Mouse (Mus musculus) retina, postnatal 7 days (tissue): ENCODE results near the gene Egfem1.

ENCODE experiments used
- DNase-seq: peaks from one replicate; pipeline ENCODE4 v3.0.0-alpha.2; 2012; ENCODE audit warnings: low read depth, low spot score

Egfem1 gene

DNA sequence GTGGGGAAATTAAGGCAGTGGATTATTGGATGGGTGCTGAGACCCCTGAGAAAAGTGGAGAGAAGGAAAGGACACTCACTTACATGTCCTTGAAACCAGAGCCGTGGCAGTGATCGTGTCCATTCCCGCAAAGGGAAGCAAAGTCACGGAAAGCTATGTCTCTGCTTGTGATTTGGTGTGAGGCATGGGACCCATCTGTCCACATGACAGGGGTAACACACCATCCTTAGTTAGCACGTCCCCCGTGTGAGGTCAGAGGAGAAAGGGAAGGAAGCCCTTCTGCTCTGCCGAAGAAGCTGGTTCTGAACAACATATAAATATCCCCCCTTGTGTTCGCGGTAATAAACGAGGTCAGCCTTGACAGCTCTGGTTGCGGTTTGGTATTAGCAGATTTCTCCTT, 52.7 kb downstream of the Egfem1 start:
- no peak for DNase-seq

DNA sequence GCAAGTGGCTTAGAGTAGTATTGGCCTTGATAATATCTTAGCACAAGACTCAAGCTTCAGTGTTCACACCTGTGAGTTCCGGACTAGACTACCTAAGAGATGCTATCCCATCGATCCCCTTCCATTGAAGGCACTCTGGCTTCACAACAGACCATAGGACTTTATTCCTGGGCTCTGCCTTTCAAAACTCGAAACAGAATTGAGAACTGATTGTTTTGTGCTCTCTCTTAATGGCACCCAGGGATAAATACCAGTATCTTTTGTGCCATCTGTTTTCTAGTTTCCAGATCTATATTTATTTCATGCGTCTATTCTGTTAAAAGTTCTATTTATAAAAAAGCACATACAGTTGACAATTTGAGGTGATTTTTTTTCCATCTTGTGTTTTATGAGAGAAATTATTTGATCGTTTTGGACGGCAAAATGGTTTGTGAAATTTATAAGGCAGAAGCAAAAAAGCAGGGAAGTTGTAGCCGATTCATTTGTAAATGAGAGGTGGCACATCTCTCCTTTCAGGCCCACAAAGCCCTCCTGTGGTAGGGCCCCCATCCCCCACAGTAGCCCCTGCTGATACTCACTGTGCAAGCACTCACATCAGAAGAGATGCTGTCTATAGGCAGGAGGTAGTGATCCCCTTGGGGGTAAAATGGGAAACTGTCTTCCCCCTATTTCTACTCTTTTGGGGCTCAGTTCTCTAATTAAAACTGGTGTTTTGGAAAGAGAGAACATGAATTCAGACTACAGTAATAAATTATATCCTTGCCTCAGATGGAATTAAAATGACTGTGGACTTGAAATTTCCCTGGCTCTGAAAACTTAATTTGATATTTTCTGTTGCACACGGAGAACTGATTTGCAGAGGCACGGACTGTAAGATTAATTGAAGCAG, 53.6 kb downstream of the Egfem1 start:
- no peak for DNase-seq

DNA sequence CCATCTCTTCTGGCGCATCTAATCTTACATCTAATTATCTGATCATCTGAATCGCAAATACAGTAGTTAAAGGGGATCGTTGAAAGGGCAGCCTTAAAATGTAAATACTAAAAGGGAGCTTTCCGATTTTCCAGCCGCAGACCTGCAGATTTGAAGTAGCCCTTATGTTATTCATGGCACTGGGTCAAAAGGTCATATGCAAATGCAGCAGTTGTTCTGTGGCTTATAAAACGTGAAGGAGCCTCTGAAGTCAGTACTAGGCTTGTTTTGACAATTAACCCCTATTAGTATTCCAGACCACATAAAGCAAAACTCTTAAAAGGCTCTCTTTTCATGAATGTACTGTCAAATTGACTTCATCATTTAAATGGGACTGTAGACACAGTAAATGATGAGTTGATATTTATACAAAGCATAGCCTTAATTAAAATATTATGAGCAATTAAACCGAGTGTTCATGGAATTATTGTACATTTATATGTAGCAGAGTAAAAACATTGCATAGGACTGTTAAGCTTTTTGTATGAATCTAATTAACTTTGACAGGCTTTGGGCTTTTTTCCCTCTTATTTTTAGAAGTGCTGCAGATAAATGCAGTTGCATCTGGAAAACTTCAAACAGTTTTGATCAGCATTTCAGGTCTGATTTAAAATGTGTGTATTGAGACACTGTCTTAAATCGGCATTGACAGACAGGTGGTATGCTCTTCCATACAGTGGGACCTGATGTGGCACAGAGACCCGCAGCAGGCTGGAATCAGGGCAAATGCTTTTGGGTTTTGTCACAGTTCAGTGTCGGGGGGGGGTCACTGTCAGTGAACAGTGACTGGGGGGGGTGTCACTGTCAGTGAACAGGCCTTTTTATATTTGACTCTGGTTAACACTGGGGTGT, 54.5 kb downstream of the Egfem1 start:
- no peak for DNase-seq

DNA sequence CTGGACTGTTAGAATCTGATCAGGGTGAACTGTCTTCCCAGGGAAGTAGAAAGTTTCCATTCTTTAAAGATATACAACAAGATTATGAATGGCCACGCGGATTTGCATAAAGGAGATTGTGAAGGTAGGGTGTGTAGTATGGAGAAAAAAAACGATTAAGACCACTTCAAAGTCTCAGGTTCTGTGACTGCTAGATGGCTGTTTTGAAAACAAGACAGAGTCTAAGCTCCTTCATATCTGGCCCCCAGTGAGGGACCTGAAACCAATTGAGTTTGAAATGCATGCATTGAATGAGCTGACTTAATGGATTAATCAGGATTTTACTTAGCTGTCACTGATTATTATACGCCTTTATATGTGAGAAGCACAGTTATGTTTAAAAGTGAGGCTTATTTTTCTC, 86.6 kb downstream of the Egfem1 start:
- no peak for DNase-seq

DNA sequence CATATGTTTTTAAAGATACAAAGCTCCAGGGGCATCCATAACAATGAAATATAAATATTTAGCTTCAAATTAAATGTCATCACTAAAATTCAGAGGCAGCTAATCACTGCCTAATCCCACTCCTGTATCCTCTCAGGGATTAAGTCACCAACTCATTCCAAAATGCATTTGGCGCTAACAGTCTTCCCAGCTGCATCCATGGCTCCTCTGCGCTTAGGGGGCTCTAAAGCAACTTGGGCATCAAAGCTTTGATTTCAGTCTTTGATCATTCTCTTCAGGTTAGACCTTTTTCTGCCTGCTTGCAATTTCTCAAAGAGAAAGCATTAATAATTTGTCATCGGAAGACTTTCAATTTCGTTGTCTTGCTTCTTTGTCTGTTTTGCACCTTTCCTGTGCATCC, 87.2 kb downstream of the Egfem1 start:
- no peak for DNase-seq

DNA sequence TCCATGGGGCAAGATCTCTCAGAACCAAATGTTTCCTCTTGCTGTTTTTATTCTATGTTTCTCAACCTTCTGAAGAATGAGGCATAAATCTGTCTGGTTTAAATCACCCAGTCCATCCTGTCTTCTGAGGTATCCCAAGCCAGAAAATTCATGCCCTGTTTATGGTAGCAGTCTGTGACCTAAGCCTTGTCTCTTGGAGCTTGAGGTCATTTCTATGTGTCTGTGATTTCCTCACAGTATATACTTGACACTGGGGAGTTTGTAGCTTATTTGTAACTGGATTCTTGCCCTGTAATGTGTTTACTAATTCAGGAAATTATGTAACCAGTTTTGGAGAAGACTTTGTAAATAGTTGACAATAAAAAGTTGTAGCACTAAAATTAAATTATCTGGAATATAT, 95.2 kb downstream of the Egfem1 start:
- DNase-seq, result no peak

DNA sequence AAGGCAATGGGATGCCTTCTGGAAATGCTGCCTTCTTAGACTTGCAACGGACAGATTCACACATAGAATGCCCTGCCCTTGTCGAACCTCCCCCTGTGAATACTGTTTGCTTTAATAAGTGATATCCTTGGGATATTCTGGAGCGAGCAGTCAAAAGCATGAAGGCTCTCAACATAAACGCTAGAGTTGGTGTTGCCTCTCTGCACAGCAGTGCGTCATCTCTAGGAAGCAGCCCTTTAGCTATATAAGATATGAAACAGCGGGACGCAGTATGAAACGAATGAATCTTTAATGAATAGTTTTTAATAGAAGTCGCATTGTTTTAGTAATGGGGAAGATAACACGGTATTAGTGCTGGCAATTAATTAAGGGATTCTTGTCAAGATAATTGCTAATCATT, 101.2 kb downstream of the Egfem1 start:
- DNase-seq, result no peak

DNA sequence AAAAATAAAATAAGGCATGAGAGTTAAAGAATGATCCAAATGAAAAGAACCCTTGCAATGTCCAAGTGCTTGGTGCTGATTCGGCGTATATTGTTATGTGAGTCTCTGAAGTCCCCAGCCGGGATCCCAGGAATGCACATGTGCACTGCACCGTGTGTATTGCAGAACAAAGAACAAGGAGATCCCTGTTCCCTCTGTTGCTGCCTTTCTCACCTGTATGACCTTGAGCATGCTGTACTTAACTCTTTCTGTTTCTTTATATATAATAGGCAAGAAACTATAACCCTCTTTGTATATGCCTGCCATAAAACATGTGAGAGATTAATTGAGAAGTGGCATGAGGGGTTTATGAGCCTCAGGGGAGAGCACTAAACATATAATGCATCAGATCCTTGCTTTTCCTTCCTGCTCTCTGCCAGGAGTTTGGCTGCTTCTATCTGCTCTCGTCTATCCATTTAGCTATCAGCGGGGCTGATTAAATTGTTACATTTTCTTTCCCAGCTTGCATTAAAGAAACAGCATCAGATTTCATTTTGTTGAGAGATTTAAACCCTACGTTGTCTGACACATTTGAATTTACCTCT, 101.9 kb downstream of the Egfem1 start:
- DNase-seq, result no peak

DNA sequence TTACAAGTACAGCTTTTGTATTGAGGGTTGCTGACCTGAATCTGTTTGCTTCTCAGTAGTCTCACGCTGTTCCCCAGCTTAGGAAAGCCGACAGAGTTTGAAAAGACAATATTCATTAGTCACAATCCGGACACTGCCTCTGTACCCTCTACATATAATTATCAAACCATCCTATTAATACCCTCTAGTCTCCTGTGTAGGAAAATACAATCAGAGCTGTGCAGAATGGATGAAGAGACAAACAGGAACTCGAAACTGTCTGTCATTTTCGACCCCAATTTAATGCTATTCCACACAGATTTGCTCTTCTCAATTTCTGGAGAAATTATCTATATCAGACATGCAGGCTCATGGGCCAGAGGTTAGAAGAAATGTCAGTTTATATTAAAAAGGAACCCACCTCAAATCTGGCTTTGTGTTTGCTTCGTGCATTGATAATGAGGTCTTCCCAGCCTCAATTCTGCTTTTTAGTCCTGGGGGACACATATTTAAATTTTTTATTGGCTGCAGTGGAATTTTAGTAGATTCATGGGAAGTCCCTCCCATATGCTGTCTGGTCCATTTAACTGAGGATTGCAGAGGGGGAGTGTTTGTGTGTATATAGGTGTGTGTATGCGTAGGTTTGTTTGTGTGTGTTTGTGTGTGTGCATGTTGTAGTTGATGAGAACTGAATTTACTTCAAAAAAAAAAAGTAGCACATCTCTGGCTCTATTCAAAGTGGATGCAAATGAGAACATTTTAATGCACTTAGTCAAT, 102.8 kb downstream of the Egfem1 start:
- no peak for DNase-seq

DNA sequence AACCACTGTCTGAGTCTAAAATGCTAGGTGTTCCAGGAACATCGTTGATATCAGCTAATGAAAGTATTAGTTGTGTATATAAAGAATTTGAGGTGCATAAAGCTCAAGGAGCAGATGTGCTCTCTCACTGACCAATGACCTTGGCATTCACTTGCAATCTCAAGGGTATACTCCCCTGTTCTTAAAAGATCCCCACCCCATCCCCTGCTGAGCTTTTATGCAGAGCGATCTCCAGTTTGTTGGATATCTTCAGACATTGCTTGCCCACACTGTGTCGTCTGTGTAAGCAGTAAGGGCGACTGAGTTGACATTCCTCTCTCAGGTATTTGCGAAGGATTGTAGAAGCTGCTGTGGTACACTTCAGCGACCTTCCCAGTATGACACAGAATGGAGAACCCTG, 108.4 kb downstream of the Egfem1 start:
- DNase-seq, result no peak

DNA sequence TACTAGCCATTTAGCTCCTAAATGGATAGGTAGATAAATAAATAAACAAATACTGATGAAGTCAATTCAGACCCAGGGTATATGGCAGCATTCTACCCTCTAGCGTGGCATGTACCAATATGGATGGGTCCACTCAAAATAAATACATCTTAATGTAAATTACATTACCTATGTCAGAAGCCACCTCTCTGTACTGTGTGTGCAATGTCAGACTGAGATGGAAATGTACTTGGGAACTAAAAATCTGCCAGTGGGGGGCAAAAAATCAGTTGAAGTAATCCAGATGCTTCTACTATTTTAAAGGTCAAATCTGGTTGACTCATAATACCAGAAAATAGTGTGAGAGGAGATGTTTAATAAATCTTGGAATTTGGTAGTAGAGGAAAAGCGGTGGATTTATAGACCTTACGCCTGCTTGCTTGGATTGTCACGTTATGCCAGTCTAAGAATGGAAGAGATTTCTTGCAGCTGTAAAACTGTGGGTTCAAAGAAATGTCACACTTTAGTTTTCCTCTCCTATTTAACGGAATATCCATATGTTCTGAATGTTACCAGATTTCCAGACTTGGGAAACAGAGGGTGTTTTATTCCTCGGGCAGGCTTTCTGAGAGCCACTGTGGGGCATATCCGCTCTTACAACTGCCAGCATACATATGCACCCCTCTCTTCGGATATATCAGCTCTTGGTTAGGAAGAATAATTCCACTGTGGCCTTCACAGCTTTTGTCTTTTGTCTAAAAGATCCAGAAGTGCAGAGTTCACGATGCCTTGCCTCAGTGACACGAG, 116.1 kb downstream of the Egfem1 start:
- no peak for DNase-seq

DNA sequence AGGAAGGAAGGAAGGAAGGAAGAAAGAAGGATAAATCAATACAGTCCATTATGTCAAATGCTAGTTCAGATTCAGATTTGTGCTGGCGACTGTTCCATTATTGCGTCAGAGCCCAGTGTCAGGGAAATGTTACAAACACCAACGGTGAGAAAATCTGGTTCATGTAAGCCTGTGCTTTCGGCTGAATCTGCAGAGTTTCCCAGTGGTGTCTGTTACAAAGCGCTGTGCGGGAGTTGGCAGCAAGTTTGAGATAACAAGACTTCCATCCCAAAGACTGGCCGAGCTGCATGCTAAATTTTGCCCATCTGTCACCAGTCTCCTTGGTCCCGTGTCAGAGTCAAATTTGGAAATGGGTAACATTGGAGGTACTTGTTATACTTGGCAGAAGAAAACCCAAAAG, 118.8 kb downstream of the Egfem1 start:
- no peak for DNase-seq

DNA sequence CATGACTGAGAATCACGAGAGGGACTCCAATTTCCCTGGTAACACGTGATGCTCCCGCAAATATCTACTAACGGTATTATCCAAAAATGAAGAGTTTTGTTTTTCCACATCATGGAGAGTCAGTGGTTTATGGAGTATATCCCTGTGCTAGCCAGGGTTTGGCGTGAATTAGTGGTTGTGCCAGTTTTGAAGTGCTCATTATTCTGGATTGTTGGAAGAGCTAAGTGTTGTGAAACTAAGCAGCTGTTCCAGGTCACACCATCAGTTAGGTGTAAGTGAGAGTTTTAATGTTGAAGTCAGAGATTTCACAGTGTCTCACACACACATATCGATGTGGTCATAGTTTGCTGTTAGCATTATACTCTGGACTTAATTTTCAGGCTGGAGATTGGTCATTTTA, 120.7 kb downstream of the Egfem1 start:
- DNase-seq, result no peak

DNA sequence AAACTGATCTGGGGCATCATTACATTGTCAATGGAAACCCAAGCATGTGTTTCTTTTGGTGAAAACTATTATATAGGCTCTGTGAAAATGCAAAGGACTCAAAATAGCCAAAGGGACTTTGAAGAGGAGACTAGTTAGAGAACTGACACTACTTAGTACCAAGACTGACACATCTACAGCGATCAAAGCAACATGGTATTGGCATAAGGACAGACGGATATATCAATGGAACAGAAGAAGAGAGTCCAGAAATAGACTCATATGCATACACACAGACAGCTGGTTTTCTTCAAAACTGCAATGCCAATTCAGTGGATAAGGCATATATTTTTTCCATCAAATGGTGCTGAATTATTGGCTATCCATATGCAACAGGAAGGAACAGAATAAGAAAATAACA, 140.6 kb downstream of the Egfem1 start:
- no peak for DNase-seq

DNA sequence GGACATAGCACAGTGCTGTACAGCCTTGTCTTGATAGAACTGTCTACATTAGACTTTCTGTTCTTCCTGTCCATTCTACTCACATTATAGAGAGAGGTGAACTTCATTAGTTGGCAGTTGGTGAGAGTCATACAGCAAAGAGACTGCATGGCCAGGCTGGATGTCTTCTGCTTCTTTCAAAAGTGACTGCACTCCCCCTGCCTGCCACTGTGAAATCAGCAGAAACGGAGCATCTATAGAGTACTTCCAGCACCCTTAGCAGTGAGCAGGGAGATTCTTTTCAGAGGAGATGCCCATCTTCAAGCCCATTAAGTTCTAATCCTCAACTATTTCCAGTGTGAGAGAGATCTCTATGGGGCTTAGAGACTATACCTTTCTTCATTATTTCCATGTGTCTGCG, 147.9 kb downstream of the Egfem1 start:
- no peak for DNase-seq

DNA sequence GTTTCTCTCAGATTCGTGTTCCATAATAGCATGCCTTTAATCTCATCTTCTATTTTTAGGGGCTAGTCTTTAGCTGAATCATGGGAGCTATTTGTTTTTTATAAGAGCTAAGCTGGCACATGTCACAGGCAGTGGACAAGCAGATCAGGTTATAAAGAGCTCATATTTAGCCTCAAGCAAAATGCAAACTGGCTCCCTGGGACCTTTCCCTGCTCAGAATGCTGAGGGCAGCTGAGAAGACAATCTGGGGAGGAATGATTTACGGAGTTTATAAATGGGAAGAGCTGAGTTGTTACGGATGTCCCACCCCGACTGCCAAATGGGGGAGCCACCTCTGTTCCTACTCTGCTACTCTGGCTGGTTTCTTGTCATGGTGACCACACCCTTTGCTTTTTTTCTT, 153.7 kb downstream of the Egfem1 start:
- no peak for DNase-seq

DNA sequence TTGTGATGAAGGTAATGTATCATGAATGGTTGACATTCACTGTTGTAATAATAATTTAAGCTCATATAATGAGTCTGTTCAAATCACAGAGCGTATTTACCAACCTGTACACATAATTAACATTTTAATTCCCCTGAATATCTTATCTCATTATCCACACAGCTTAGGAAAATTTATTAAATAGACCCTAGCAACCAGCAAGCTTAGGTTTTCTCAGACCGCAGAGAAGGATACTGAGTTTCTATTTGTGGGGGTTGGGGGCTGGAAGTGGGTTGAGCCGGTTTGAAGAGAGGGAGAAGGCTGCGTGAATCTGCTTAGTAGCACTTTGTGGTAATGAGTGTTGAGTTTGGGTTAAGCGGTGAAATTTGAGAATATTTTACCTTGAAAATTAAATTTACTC, 154.7 kb downstream of the Egfem1 start:
- no peak for DNase-seq

DNA sequence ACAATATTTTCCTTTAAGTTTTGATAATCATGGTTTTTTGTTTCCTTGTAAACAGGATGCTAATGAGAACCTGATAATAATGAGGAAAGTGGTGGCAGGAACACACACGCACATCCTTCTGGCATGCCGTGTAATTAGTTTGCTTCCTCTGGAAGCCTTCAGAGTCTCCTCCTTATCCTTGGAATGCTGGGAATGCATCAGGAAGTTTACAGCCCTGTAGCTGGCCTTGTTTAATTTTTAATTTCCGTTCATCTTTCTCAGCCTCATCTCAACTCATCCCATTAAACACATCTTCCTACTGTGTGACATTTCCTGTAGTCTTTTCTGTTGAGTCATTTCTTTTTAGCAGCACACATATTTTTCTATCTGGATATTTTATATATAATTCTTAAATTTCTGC, 161.8 kb downstream of the Egfem1 start:
- no peak for DNase-seq

DNA sequence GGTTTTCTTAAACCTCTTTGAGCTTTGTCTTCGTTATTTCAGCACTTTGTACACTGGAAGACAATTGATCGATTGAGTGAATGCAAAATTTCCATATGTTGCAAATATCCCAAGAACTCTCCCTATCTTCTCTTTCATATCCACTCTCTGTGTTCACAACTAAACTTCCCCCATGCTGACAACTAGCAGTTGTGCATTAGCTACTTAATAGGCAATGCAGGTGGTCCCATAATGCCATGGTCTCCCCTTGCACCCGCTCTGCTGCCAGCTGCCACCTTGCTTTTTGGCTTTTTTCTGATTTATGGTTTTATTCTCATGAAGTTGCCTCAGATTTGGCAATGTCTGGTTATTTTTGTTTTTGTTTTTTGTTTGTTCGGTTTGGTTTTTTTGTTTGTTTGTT, 209.8 kb downstream of the Egfem1 start:
- DNase-seq, result no peak

DNA sequence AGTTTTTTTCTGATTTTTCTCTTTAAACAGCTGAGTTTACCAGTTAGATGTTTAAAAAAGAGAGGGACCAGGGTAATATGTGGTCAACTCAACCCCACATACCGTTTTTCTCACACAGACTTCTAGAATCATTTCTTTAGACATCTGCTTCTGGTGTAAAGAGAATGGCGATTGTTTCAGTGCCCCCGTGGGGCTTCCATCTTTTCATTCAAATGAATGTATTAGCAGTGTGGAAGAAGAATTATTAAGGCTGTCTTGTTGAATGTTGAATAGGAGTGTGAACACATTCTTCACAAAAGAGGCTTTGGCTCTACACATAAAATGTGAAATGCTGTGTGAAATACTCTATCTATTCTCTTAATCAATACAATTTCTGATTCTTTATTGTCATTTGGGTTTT, 210.4 kb downstream of the Egfem1 start:
- DNase-seq, result no peak

DNA sequence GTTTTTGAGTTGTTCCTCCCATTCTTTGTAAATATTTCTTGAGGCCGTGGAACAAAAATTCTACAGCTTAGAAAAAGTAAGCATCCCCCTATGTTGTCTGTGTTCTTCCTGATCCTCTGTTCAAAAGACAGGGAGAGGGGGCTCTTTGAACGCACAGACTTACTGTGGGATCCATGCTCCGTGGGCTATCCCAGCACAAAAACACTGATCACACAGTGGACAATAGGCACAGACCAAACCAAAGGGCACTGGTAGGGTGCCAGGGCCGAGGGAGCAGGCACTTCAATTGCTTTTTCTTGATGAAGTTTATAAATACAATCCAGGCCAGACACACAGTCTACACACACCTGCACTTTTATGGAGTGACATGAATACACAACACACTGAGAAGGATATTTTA, 211.4 kb downstream of the Egfem1 start:
- no peak for DNase-seq
